Mouse (Mus musculus) lung, adult 2 months (tissue): Measurements from ENCODE around the gene Bank1. TPM values are rescaled to one million over a fixed set of nuclear protein-coding genes. Genes with fewer than 3 reads are reported as not detected.

Experiments used
- DNase-seq: peaks from one replicate; pipeline ENCODE4 v3.0.0; 2022
- H3K4me1 ChIP-seq: fragments of 200-500 bp; 2 replicates; pipeline ENCODE4 v1.6.1; 2011; ENCODE audit warnings: low read length; ENCODE audit not compliant: control insufficient read depth, insufficient read depth
- H3K4me3 ChIP-seq: fragments of 200-500 bp; replicated peaks from 2 replicates; pipeline ENCODE3; 2011; ENCODE audit warnings: low read depth, mild to moderate bottlenecking, control low read depth, low read length; ENCODE audit errors: extremely low read depth
- CTCF ChIP-seq: fragments of 200-500 bp; IDR thresholded peaks from 2 replicates; pipeline ENCODE4 v1.5.1; 2011; ENCODE audit warnings: mild to moderate bottlenecking, low read length, control low read depth; ENCODE audit not compliant: insufficient read depth
- POLR2A ChIP-seq: fragments of 200-500 bp; IDR thresholded peaks from 2 replicates; pipeline ENCODE4 v1.6.1; 2011; ENCODE audit warnings: low read depth, mild to moderate bottlenecking, control low read depth, low read length, borderline replicate concordance; ENCODE audit errors: extremely low read depth
- WGBS: fragments of 180-500 bp; shearing (Covaris S2); methylation state at CpG from one replicate; pipeline ENCODE4 v1.1.7; 2018; 5-methylcytosine and 5-hydroxymethylcytosine counted together
- polyA plus RNA-seq: library from polyadenylated mRNA; depleted of rRNA; stranded (reverse); fragments of >200 nt; gene quantifications from 2 replicates; pipeline ENCODE4 v1.2.3, GENCODE M21; 2012; rRNA removed

Gene Bank1
- polyA plus RNA-seq, result 0.92 and 2.3 TPM in 2 replicates

DNA sequence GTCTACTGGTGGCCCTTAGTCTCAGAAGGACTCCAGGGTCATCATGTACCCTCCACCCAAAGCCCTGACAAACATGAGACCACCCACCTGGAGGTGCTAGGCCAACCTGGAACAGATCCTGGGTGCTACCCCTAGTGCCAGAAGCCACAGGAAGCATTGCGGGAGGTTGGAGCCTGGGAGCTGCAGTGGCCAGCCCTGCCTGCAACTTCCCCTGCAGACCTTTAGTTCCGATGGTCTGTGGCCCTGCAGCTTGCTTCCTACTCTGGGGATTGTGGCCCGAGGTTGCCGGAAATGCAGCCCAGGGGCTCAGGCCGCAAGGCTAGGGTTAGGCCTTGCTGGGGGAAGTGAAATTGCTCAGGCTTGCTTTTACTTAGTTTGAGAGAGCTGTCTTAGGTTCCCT is at the start of gene Bank1:
Gene Bank1, minus strand, starts transcription at position 284 of the 400 bp plus-strand sequence.
- peak; percentile 10 for DNase-seq
- WGBS, result 52% methylated on average over 5 of the region's 5 CpGs
- no peak for TF ChIP-seq CTCF
- TF ChIP-seq POLR2A, result no peak

GRCm38 (mm10) chr3:136369916-136370315 is 44.0 kb upstream of the Bank1 start:
- DNase-seq, result no peak
- Histone ChIP-seq H3K4me1 (no peaks in the 10 kb centered on the region), H3K4me3 (no peak overlapping the region)
- TF ChIP-seq POLR2A, result no peak
- no peak for TF ChIP-seq CTCF
- 55% methylated on average over 11 of the region's 11 CpGs for WGBS

More for the DNA sequence above, at the start of gene Bank1:
- H3K4me1 ChIP-seq, result no peaks in the 10 kb centered on the region
- H3K4me3 ChIP-seq, result peak within 1 kb of the TSS; percentile 11

GRCm38 (mm10) chr3:136369466-136369865 is 43.6 kb upstream of the Bank1 start:
- Histone ChIP-seq H3K4me1 (no peaks in the 10 kb centered on the region), H3K4me3 (no peak overlapping the region)
- 76% methylated on average over 9 of the region's 9 CpGs for WGBS
- TF ChIP-seq CTCF, result no peak
- TF ChIP-seq POLR2A, result no peak
- DNase-seq, result no peak

GRCm38 (mm10) chr3:136368505-136368999 is 42.7 kb upstream of the Bank1 start:
- WGBS, result 64% methylated on average over 4 of the region's 4 CpGs
- H3K4me1 ChIP-seq, result no peaks in the 10 kb centered on the region
- TF ChIP-seq POLR2A (no peak), CTCF (no peak)
- no peak overlapping the region for H3K4me3 ChIP-seq
- DNase-seq, result no peak

- Histone ChIP-seq H3K4me3 (no peak overlapping the region), H3K4me1 (no peaks in the 10 kb centered on the region)
- TF ChIP-seq POLR2A, result no peak
- DNase-seq, result no peak
- 63% methylated on average over 7 of the region's 7 CpGs for WGBS
These were observed 23.8 kb upstream of the Bank1 start for GRCm38 (mm10) chr3:136349690-136350089.

GRCm38 (mm10) chr3:136348611-136349010 is 22.7 kb upstream of the Bank1 start:
- WGBS, result 46% methylated on average over 1 of the region's 1 CpGs
- DNase-seq, result no peak
- no peak for TF ChIP-seq CTCF
- no peak for TF ChIP-seq POLR2A
- H3K4me3 ChIP-seq, result no peak overlapping the region
- no peaks in the 10 kb centered on the region for H3K4me1 ChIP-seq

DNA sequence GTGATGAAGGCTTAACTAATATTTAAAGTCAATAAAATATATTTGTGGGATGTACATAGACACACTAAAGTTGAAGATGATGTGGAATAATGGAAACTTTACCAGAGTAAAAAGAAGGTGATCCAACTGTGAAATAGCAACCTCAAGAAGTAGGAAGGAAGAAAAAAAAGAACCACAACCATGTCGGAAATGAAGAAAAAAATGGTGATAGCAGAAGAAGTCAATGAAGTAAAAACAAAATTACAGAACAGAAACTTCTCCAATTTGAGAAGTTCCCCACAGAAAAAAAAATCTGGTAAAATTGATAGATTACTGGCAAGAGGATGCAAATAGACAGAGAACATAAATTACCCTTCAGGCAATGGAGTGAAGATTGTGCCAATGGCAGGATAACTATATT is 21.4 kb upstream of the Bank1 start:
- TF ChIP-seq POLR2A (no peak), CTCF (no peak)
- no peak for DNase-seq
- Histone ChIP-seq H3K4me1 (no peaks in the 10 kb centered on the region), H3K4me3 (no peak overlapping the region)
- 74% methylated on average over 1 of the region's 1 CpGs for WGBS

DNA sequence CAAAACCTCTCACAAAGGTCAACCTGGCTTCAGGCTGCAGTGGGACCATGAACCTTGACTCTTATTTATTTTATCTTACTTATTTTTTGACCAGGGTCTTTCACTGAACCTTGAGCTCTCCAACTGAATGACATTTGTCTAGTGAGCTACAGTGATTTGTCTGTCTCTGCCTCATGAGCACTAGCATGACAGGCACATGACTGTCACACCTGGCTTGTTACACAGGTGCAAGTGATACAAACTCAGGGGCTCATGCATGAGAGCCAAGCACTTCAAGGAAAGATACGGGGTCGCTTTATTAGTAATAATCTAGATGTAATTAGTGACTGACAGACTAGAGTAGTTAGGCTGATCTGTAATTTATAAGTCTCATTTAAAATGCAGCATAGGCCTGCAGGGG is 16.0 kb upstream of the Bank1 start:
- no peak for TF ChIP-seq POLR2A
- no peak for TF ChIP-seq CTCF
- Histone ChIP-seq H3K4me1 (no peaks in the 10 kb centered on the region), H3K4me3 (no peak overlapping the region)
- no peak for DNase-seq
- 97% methylated on average over 2 of the region's 2 CpGs for WGBS

- Histone ChIP-seq H3K4me3 (no peak overlapping the region), H3K4me1 (no peaks in the 10 kb centered on the region)
- no peak for TF ChIP-seq POLR2A
- TF ChIP-seq CTCF, result no peak
- 76% methylated on average over 2 of the region's 2 CpGs for WGBS
- DNase-seq, result no peak
These were observed 14.0 kb upstream of the Bank1 start for GRCm38 (mm10) chr3:136339896-136340295.

DNA sequence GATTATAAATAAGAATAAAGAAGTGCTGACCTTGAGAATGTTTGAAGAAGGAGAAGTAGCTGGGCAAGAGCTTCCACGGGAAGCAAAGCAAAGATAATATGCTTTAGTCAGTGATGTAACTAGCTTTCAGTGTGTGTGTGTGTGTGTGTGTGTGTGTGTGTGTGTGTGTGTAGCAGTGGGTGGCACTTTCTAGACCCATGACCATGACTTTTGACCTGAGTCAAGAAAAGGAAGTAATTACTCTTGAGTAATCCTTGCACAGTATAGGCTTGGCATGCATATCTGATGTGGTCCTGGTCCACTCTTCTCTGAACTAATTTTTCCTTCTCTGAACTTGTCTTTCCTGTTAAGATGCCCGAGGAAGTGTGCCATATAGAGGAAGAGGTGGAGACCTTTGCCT is 5.3 kb upstream of the Bank1 start:
- no peak for TF ChIP-seq CTCF
- TF ChIP-seq POLR2A, result no peak
- no peaks in the 10 kb centered on the region for H3K4me1 ChIP-seq
- no peak for DNase-seq
- 43% methylated on average over 2 of the region's 2 CpGs for WGBS
- no peak overlapping the region for H3K4me3 ChIP-seq
